Mouse (Mus musculus): ENCODE data around the gene Cdc20b.

The Cdc20b gene

GRCm38 (mm10) chr13:113097011-113097410, 62.1 kb downstream of the Cdc20b start:
- DNase-seq (ENCODE audit: low spot score in 2 of 2) = no peak

- DNase-seq (ENCODE audit: low spot score in 2 of 2) = no peak
Observed at GRCm38 (mm10) chr13:113098406-113098805, 63.5 kb downstream of the Cdc20b start.

- DNase-seq (ENCODE audit: low spot score in 2 of 2) = no peak
Observed at GRCm38 (mm10) chr13:113100879-113101278, 66.0 kb downstream of the Cdc20b start, which contains the start of gene Gzma. Gene Gzma, minus strand, starts transcription at chr13:113100981.

GRCm38 (mm10) chr13:113101804-113102203, 66.9 kb downstream of the Cdc20b start:
- no peak for DNase-seq (ENCODE audit: low spot score in 2 of 2)

GRCm38 (mm10) chr13:113104759-113105158, 69.8 kb downstream of the Cdc20b start:
- no peak for DNase-seq (ENCODE audit: low spot score in 2 of 2)

GRCm38 (mm10) chr13:113118977-113119376, 84.1 kb downstream of the Cdc20b start:
- DNase-seq (ENCODE audit: low spot score in 2 of 2) = no peak

- DNase-seq (ENCODE audit: low spot score in 2 of 2) = no peak
Observed at GRCm38 (mm10) chr13:113120324-113121237, 85.7 kb downstream of the Cdc20b start.

- no peak for DNase-seq (ENCODE audit: low spot score in 2 of 2)
Observed at GRCm38 (mm10) chr13:113121326-113121725, 86.4 kb downstream of the Cdc20b start.

- no peak for DNase-seq (ENCODE audit: low spot score in 2 of 2)
Observed at GRCm38 (mm10) chr13:113129974-113130373, 95.1 kb downstream of the Cdc20b start.

- DNase-seq (ENCODE audit: low spot score in 2 of 2) = no peak
Observed at GRCm38 (mm10) chr13:113139597-113139996, 104.7 kb downstream of the Cdc20b start.

Measured in spleen, postnatal 14 days (tissue).